Mouse (Mus musculus): ENCODE data around the gene Ssna1. TPM values are rescaled to one million over a fixed set of nuclear protein-coding genes. Genes with fewer than 3 reads are reported as not detected.

Gene Ssna1
- total and polyA plus RNA-seq, 3 experiments = 51.4 to 80.6 (median 72.9) TPM

DNA sequence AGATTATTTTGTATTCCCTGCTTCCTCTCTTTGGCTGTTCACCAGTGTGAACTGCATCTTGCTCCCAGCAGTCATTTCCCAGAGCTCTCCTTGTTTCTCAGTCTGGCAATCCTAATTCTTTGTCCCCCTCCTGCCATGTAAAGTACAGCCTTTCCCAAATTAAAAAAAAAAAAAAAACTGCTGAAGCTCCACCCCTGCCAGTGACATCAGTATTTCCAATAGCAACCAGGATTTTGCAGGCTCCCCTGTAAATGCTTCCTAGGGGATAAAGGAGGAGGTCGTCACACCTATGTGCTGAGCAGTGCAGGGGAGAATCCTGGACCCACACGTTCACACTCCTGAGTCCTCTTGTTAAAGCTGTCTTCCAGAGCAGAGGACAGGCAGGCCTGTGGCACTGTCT is 47.8 kb upstream of the Ssna1 start:
- dilution Hi-C loops (cut with MboI; ENCODE audit: extremely low pct_ligation_motif_present, extremely low pct_unique_long_range_greater_than_20kb, low sequenced_read_pairs) = no loop called here
- peaks cover 63% of the 10 kb centered on the region for H3K27me3 ChIP-seq (replicated peaks)
- no peaks in the 10 kb centered on the region for H3K79me2 ChIP-seq (replicated peaks; ENCODE audit: control insufficient read depth, extremely low read depth, insufficient read depth, poor library complexity, severe bottlenecking)

DNA sequence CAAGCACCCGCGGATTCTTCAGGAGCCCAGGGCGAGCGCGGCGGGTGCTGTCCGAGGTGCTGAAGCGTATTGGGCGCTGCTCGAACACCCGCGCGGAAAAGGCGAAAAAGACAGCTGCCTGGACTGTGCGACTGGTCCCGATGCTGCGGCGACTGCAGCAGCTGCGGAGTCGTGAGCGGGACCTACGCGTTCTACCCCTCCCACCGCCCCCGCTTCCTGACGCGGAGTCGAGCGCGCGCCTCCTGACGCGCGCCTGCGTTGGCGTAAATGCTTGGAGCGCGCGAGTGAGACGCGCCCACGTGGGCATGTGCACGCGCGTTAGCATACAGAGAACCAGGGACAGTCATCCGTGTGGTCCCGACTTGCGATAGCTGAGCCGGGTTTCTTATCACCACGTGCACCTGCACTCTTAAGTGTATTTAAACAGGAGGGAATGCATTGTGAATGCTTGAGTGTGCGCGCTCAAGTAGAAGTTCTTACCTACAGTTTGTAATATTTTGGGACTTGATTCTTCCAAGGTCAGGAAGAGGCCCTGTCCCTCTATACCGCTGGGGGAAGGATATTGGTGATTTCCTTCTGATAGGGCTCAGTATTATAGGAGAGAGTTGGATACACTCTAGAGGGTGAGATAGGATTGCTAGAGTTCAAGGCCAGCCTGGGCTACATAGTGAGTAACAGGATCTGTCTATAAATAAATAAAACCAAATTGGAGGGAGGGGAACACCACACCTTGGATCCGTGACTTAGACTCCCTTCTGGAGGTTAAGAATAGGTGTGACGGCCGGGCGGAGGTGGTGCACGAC is 46.9 kb upstream of the Ssna1 start, which contains the start of gene Grin1:
Gene Grin1 (minus strand): TSS at position 217 of the 803 bp plus-strand sequence.
- Histone ChIP-seq H3K36me3 (replicated peaks in 1 of 2; ENCODE audit: control insufficient read depth in 1 of 2, insufficient read depth in 1 of 2, low read length in 1 of 2) (no peaks in the 10 kb centered on the region), H3K27me3 (replicated peaks) (peaks cover 63% of the 10 kb centered on the region), H3K27ac (ENCODE audit: insufficient read depth, low read depth) (no peak within 1 kb of the TSS), H3K9me3 (replicated peaks; ENCODE audit: low read length) (peaks cover 5% of the 10 kb centered on the region), H3K4me2 (ENCODE audit: insufficient read depth, low read depth, poor library complexity, severe bottlenecking) (no peak within 1 kb of the TSS), H3K4me1 (ENCODE audit: control insufficient read depth in 1 of 2, insufficient read depth in 2 of 2) (peaks cover 4 to 5% of the 10 kb centered on the region in 2 experiments; a peak in 3 of 4 replicates), H3K4me3 (replicated peaks in 1 of 3; ENCODE audit: low read depth in 2 of 3, low read length in 2 of 3, poor library complexity in 1 of 3) (no peak within 1 kb of the TSS), H3K9ac (ENCODE audit: insufficient read depth, low read depth) (no peak within 1 kb of the TSS), H3K79me2 (replicated peaks; ENCODE audit: control insufficient read depth, extremely low read depth, insufficient read depth, poor library complexity, severe bottlenecking) (no peaks in the 10 kb centered on the region)
- in situ Hi-C loops (cut with MboI; ENCODE audit: low pct_ligation_motif_present, low pct_unique_long_range_greater_than_20kb, low sequenced_read_pairs) (no loop called here), dilution Hi-C loops (cut with MboI; ENCODE audit: extremely low pct_ligation_motif_present, extremely low pct_unique_long_range_greater_than_20kb, low sequenced_read_pairs) (no loop called here)
- TF ChIP-seq RCOR1 (conservative IDR thresholded peaks at IDR 0.05; ENCODE audit: low read depth, low read length) (no peak), E2F4 (IDR thresholded peaks at IDR 0.05; ENCODE audit: insufficient replicate concordance, low read depth, low read length) (no peak), MXI1 (IDR thresholded peaks at IDR 0.05; ENCODE audit: low read depth, low read length) (no peak)
- DNase-seq (ENCODE audit: extremely low read depth) = no peak

More for the DNA sequence above, 47.8 kb upstream of the Ssna1 start:
- TF ChIP-seq SMC3 (IDR thresholded peaks at IDR 0.05; ENCODE audit: low read depth, low read length) = no peak
- TF ChIP-seq ZNF384 (IDR thresholded peaks at IDR 0.05; ENCODE audit: low read depth, low read length) = peak; percentile 27; the same call in 1 of the 2 replicates
- H3K9ac ChIP-seq (ENCODE audit: insufficient read depth, low read depth) = no peak overlapping the region
- no peaks in the 10 kb centered on the region for H3K36me3 ChIP-seq (replicated peaks in 1 of 2; ENCODE audit: control insufficient read depth in 1 of 2, insufficient read depth in 1 of 2, low read length in 1 of 2)
- DNase-seq (ENCODE audit: extremely low read depth) = no peak
- peaks cover 4 to 5% of the 10 kb centered on the region in 2 experiments; a peak in 3 of 4 replicates for H3K4me1 ChIP-seq (ENCODE audit: control insufficient read depth in 1 of 2, insufficient read depth in 2 of 2)
- H3K4me3 ChIP-seq (replicated peaks in 1 of 3; ENCODE audit: low read depth in 2 of 3, low read length in 2 of 3, poor library complexity in 1 of 3) = no peak overlapping the region
- peaks cover 5% of the 10 kb centered on the region for H3K9me3 ChIP-seq (replicated peaks; ENCODE audit: low read length)
- H3K4me2 ChIP-seq (ENCODE audit: insufficient read depth, low read depth, poor library complexity, severe bottlenecking) = no peak overlapping the region
- H3K27ac ChIP-seq (ENCODE audit: insufficient read depth, low read depth) = no peak overlapping the region
- in situ Hi-C loops (cut with MboI; ENCODE audit: low pct_ligation_motif_present, low pct_unique_long_range_greater_than_20kb, low sequenced_read_pairs) = no loop called here

DNA sequence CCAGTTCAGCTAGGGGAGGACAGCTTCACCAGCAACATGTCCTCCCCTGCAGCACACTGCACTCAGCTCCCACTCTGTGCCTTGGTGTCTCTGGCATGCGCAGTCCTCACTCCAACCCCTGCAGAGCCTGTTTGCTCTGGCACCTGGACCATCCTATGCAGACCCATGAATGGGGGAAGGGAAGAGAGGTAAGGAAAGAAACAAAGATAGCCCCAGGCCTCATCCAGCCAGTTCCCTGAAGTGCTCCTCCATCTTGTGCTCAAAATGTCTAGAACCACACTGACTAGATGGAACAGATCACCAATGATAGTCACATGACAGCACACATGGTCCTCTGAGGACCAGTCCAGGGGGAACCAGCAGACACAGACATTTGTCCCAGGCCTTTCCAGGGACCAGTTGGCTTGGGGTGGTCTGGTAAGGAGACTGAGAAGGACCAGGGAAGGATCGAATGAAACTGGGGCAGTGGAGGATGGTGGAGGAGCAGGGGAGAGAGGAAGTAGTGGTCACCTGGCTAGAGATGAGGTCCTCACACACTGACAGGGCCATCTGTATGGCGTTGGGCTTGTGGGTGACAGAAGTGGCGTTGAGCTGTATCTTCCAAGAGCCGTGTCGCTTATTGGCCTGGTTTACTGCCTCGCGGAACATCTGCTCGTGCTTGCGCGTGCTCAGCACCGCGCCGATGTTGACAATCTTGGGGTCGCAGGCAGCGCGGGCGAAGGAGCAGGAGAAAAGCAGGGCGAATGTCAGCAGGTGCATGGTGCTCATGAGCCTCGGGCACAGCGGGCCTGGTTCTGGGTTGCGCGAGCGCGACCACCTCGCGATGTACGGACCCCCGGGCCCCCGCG is 46.1 kb upstream of the Ssna1 start:
- Histone ChIP-seq H3K4me3 (replicated peaks in 1 of 3; ENCODE audit: low read depth in 2 of 3, low read length in 2 of 3, poor library complexity in 1 of 3) (no peak overlapping the region), H3K36me3 (replicated peaks in 1 of 2; ENCODE audit: control insufficient read depth in 1 of 2, insufficient read depth in 1 of 2, low read length in 1 of 2) (no peaks in the 10 kb centered on the region), H3K79me2 (replicated peaks; ENCODE audit: control insufficient read depth, extremely low read depth, insufficient read depth, poor library complexity, severe bottlenecking) (no peaks in the 10 kb centered on the region), H3K9ac (ENCODE audit: insufficient read depth, low read depth) (no peak overlapping the region), H3K27me3 (replicated peaks) (peaks cover 67% of the 10 kb centered on the region), H3K27ac (ENCODE audit: insufficient read depth, low read depth) (no peak overlapping the region), H3K9me3 (replicated peaks; ENCODE audit: low read length) (peaks cover 5% of the 10 kb centered on the region), H3K4me1 (ENCODE audit: control insufficient read depth in 1 of 2, insufficient read depth in 2 of 2) (peaks cover 4 to 5% of the 10 kb centered on the region in 2 experiments; a peak in 3 of 4 replicates), H3K4me2 (ENCODE audit: insufficient read depth, low read depth, poor library complexity, severe bottlenecking) (no peak overlapping the region)
- dilution Hi-C loops (cut with MboI; ENCODE audit: extremely low pct_ligation_motif_present, extremely low pct_unique_long_range_greater_than_20kb, low sequenced_read_pairs) (no loop called here), in situ Hi-C loops (cut with MboI; ENCODE audit: low pct_ligation_motif_present, low pct_unique_long_range_greater_than_20kb, low sequenced_read_pairs) (no loop called here)
- TF ChIP-seq MAFK (IDR thresholded peaks at IDR 0.05; ENCODE audit: insufficient replicate concordance, low read length) = no peak
- TF ChIP-seq RCOR1 (conservative IDR thresholded peaks at IDR 0.05; ENCODE audit: low read depth, low read length) = no peak
- no peak for TF ChIP-seq SMC3 (IDR thresholded peaks at IDR 0.05; ENCODE audit: low read depth, low read length)
- no peak for DNase-seq (ENCODE audit: extremely low read depth)

Measured in CH12.LX (cell line).